Mouse (Mus musculus) hindbrain, embryonic 14.5 days (tissue): ENCODE data around the gene 1110008P14Rik. TPM values are rescaled to one million over a fixed set of nuclear protein-coding genes. Genes with fewer than 3 reads are reported as not detected.
"Not testable (repeated sequence)": the region's sequence is repeated elsewhere in the genome, so short reads cannot be mapped to it uniquely, and the experiment has no call there.

Experiments used
- ATAC-seq: fragments of 200-750 bp; cut with Nextera tagmentation; 2 replicates; pipeline ENCODE4 v1.8.0; 2017; ENCODE audit warnings: moderate number of reproducible peaks, mild to moderate bottlenecking, moderate TSS enrichment, moderate library complexity; ENCODE audit not compliant: low FRiP score
- DNase-seq: peaks from one replicate; pipeline ENCODE4 v3.0.0-alpha.2; 2015; ENCODE audit warnings: low spot score
- H3K27ac ChIP-seq: fragments of 300-500 bp; sonication (generic); 2 replicates; pipeline ENCODE4 v1.5.1; 2014; ENCODE audit warnings: mild to moderate bottlenecking, moderate library complexity
- H3K27me3 ChIP-seq: fragments of 300-500 bp; sonication (generic); 2 replicates; pipeline ENCODE4 v1.6.1; 2014; ENCODE audit warnings: mild to moderate bottlenecking, low read length, mixed read lengths; ENCODE audit not compliant: control insufficient read depth, insufficient read depth
- H3K36me3 ChIP-seq: fragments of 300-500 bp; sonication (generic); replicated peaks from 2 replicates; pipeline ENCODE4 v1.6.1; 2014; ENCODE audit not compliant: control insufficient read depth, insufficient read depth
- H3K4me1 ChIP-seq: fragments of 300-500 bp; sonication (generic); replicated peaks from 2 replicates; pipeline ENCODE4 v1.6.1; 2014; ENCODE audit warnings: antibody characterized with exemption, low read length, mixed read lengths; ENCODE audit not compliant: control insufficient read depth, insufficient read depth
- H3K4me2 ChIP-seq: fragments of 300-500 bp; sonication (generic); replicated peaks from 2 replicates; pipeline ENCODE4 v1.6.1; 2014; ENCODE audit warnings: mild to moderate bottlenecking, moderate library complexity
- H3K4me3 ChIP-seq: fragments of 300-500 bp; sonication (generic); replicated peaks from 2 replicates; pipeline ENCODE4 v1.5.1; 2014; ENCODE audit warnings: mild to moderate bottlenecking, low read length
- H3K9ac ChIP-seq: fragments of 300-500 bp; sonication (generic); 2 replicates; pipeline ENCODE4 v1.6.1; 2014
- H3K9me3 ChIP-seq: fragments of 300-500 bp; sonication (generic); 2 replicates; pipeline ENCODE4 v1.6.1; 2016; ENCODE audit warnings: low read length; ENCODE audit not compliant: control insufficient read depth
- WGBS: fragments of 180-500 bp; shearing (Covaris S2); extraction: QIAGEN DNeasy Blood & Tissue Kit; methylation state at CpG from one replicate; pipeline ENCODE4 v1.1.7; 2014; 5-methylcytosine and 5-hydroxymethylcytosine counted together
- polyA plus RNA-seq: library from polyadenylated mRNA; unstranded; fragments of >200 nt; fragmentation: Nextera tagmentation; extraction: Ambion mirVana; gene quantifications from 2 replicates; pipeline ENCODE4 v1.2.1, GENCODE M21; 2014

Gene 1110008P14Rik
- polyA plus RNA-seq, 1 experiment from 2014 or later: 175 TPM

DNA sequence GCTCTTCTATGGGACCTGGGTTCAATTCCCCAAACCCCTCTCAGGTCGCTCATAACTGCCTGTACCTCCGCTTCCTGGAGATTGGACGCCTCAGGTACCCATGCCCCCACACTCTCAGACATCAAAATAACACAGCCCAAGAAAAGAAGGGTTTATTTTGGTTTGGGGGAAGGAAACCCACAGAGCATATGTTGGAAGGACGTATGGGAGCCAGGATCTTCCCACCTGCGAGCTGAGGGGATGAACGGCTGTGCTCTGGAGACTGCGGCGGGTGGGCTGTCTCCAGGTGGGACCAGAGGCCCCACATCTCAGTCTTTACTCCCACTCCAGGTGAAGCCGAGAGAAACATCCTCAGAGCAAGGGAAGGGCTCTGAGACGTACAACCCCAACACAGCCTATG is 4.8 kb downstream of the 1110008P14Rik start:
- no peak for ATAC-seq
- Histone ChIP-seq H3K9me3 (no peaks in the 10 kb centered on the region), H3K27me3 (no peaks in the 10 kb centered on the region), H3K27ac (no peak overlapping the region), H3K4me2 (no peak overlapping the region), H3K36me3 (peaks cover 71% of the 10 kb centered on the region), H3K9ac (no peak overlapping the region), H3K4me3 (no peak overlapping the region), H3K4me1 (peaks cover 7% of the 10 kb centered on the region)
- DNase-seq: no peak
- WGBS: 97% methylated on average over 10 of the region's 10 CpGs

DNA sequence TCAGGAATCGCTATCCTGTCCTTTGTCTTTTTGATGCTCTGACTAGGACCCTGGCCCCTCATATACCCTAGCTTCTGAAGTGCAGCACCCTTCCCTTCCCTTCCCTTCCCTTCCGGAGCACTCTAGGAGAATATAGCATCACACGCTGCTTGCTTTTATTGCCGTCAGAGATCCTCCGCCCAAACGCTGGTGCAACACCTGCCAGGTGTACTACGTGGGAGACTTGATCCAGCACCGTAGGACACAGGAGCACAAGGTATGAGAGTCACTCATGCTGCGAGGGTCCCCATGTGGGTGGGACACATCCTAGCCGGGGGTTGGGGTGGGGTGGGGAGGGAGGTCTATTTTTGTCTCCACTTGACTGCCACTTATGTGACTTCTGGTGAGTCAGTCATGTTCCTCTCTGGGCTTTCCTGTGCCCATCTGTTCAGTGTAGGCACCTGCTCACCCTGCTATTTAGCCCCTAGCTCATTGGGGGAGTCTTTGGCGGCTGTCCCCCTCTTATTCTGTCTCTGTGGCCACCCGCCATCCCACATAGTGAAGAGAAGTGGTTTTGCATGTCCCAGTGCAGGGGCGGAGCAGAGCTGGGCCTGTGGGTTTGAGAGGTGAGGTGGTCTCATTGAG is 6.3 kb downstream of the 1110008P14Rik start:
- H3K4me3 ChIP-seq: no peak overlapping the region
- DNase-seq (no peak), ATAC-seq (no peak)
- peaks cover 86% of the 10 kb centered on the region for H3K36me3 ChIP-seq
- no peaks in the 10 kb centered on the region for H3K27me3 ChIP-seq
- H3K4me2 ChIP-seq: no peak overlapping the region
- 91% methylated on average over 13 of the region's 13 CpGs for WGBS
- H3K4me1 ChIP-seq: no peaks in the 10 kb centered on the region
- no peak overlapping the region for H3K27ac ChIP-seq
- no peak overlapping the region for H3K9ac ChIP-seq
- H3K9me3 ChIP-seq: no peaks in the 10 kb centered on the region

DNA sequence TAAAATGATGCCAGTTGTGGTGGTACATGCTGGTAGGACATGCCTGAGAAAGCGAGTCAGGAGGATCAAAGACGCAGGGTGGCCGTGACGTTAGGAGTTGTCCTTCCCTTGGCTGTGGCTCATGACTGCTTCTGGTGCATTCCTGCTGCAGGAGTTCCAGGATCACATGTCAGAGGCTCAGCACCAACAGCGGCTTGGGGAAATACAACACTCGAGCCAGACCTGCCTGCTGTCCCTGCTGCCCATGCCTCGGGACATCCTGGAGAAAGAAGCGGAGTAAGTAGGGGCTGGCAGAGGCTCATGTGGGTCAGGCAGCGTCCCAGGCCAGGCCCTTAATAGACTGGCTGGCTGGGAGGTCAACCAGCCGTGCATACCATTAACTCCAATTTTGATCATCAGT is 7.5 kb downstream of the 1110008P14Rik start:
- DNase-seq: no peak
- H3K4me2 ChIP-seq: no peak overlapping the region
- WGBS: 91% methylated on average over 10 of the region's 10 CpGs

DNA sequence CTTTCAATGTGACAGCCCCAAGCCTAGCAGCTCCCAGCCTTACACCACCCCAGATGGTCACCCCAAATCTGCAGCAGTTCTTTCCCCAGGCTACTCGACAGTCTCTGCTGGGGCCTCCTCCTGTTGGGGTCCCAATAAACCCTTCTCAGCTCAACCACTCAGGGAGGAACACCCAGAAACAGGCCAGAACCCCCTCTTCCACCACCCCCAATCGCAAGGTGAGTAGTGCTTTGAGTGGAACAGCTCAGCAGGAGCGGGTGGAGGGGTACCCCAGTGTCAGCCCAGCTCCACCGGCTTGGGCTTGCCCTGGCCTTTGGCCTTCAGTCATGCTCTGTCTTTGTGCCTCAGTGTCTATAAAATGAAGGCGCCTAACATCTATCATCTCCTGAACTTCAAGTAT is 14.4 kb downstream of the 1110008P14Rik start:
- Histone ChIP-seq H3K4me3 (no peak overlapping the region), H3K4me1 (peaks cover 10% of the 10 kb centered on the region), H3K9me3 (no peaks in the 10 kb centered on the region), H3K9ac (no peak overlapping the region), H3K4me2 (no peak overlapping the region), H3K36me3 (peaks cover 77% of the 10 kb centered on the region), H3K27ac (no peak overlapping the region), H3K27me3 (no peaks in the 10 kb centered on the region)
- ATAC-seq (no peak), DNase-seq (no peak)
- 98% methylated on average over 5 of the region's 5 CpGs for WGBS

More for the DNA sequence above, 7.5 kb downstream of the 1110008P14Rik start:
- no peaks in the 10 kb centered on the region for H3K27me3 ChIP-seq
- H3K27ac ChIP-seq: no peak overlapping the region
- ATAC-seq: no peak
- no peaks in the 10 kb centered on the region for H3K9me3 ChIP-seq
- H3K9ac ChIP-seq: no peak overlapping the region
- H3K4me1 ChIP-seq: no peaks in the 10 kb centered on the region
- H3K4me3 ChIP-seq: no peak overlapping the region
- H3K36me3 ChIP-seq: peaks cover 95% of the 10 kb centered on the region

DNA sequence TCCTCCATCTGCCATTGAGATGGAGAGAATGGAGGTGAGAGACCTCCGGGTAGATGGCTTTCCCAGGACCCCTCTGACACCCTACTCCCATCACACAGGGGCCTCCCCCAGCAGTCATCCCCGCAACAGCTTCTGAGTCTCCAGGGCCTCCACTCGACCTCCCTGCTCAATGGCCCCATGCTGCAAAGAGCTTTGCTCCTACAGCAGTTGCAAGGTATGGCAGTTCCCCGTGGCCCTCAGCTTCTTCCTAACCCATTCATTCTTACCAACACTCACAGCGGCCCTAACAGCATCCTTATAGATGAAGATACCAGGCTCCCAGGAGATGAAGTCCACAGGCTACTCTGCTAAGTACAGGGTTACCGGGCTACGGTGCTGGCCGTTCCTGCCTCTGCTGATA is 17.6 kb downstream of the 1110008P14Rik start:
- Histone ChIP-seq H3K9me3 (no peaks in the 10 kb centered on the region), H3K4me1 (peaks cover 17% of the 10 kb centered on the region), H3K36me3 (peaks cover 45% of the 10 kb centered on the region), H3K27me3 (0 out of 2 replicates have a peak, but pooled peaks cover 8% of the 10 kb centered on the region), H3K27ac (no peak overlapping the region), H3K4me3 (peak overlapping the region; percentile 75), H3K9ac (peak overlapping the region; percentile 88), H3K4me2 (peak overlapping the region; percentile 85)
- WGBS: 83% methylated on average over 8 of the region's 8 CpGs
- ATAC-seq (no peak), DNase-seq (no peak)

DNA sequence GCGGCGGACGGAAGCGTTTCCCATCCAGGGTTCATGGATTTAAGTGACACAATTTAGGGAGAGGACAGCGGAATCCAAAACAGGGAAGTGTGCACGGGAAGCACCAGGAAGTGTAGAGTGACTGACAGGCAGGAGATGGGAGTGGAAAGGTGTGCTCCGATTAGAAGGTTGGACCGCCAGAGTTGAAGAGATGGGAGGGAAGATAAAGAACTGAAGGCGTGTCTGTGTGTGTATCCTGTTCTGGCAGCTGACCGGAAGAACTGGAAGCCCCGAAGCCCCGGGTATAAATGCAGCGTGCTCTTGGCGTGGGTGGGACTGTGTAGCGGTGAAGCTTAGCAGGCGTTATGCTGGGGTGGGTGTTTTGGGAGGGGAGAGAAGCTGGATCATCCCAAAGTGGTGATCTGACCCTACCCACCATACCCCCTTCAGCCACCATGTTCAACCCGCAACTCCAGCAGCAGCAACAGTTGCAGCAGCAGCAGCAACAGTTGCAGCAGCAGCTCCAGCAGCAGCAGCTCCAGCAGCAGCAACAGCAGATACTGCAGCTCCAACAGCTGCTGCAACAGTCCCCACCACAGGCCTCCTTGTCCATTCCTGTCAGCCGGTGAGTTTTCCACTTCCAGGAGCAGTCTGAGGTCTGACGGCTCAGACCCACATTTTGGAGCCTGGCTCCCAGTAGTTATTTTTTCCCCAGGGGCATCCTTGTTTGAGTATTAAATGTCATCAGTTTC is 18.2 kb downstream of the 1110008P14Rik start:
- H3K9ac ChIP-seq: peak overlapping the region; percentile 88
- 9% methylated on average over 19 of the region's 19 CpGs for WGBS
- ATAC-seq: peak; percentile 44

DNA sequence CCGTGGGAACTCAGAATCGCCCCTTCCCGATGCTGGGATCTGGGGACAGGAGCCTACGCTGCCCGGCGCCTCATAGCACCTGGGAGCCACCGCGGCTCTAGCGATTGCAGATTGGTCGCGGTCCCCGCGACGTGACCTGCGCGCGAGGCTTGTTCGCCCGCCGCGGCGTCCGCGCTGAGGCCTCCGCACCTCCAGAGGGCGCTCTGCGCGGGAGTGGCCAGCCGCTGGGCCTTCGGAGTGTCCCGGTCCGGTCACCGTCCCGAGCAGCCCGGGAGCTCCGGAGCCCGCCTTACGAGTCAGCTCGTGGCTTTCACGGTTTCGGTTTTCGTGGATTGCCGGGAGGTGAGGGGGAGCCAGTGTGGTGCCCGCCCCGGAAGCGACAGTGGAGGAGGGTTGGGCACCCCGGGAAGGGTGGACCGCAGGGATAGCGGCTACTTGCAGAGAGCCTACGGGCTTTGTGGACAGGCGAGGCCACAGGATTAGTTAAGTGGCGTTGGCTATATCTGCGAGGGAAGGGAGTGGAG is 18.9 kb downstream of the 1110008P14Rik start:
- Histone ChIP-seq H3K9me3 (no peaks in the 10 kb centered on the region), H3K36me3 (peaks cover 33% of the 10 kb centered on the region), H3K27ac (peak overlapping the region; percentile 83), H3K9ac (peak overlapping the region; percentile 88), H3K4me1 (peaks cover 17% of the 10 kb centered on the region), H3K27me3 (0 out of 2 replicates have a peak, but pooled peaks cover 8% of the 10 kb centered on the region), H3K4me3 (peak overlapping the region; percentile 75), H3K4me2 (peak overlapping the region; percentile 85)
- under 1% methylated on average over 53 of the region's 53 CpGs for WGBS
- DNase-seq (peak; percentile 91), ATAC-seq (peak; percentile 84)

More for the DNA sequence above, 18.2 kb downstream of the 1110008P14Rik start:
- peaks cover 17% of the 10 kb centered on the region for H3K4me1 ChIP-seq
- peak overlapping the region; percentile 75 for H3K4me3 ChIP-seq
- H3K9me3 ChIP-seq: no peaks in the 10 kb centered on the region
- DNase-seq: no peak
- 0 out of 2 replicates have a peak, but pooled peaks cover 8% of the 10 kb centered on the region for H3K27me3 ChIP-seq
- H3K4me2 ChIP-seq: peak overlapping the region; percentile 85
- H3K36me3 ChIP-seq: peaks cover 39% of the 10 kb centered on the region
- H3K27ac ChIP-seq: peak overlapping the region; percentile 83

DNA sequence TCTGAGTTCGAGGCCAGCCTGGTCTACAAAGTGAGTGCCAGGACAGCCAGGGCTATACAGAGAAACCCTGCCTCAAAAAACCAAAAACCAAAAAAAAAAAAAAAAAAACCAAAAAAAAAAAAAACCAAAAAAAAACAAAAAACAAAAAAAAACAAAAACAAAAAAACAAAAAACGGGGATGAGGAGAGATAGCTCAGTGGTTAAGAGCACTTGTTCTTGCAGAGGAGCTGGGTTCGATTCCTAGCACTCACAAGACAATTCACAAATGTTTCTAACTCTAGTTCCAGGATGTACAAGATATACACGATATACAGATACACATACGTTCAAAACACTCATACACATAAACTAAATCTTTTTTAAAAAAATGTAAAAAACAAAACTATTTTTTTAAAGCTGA is 19.5 kb downstream of the 1110008P14Rik start:
- not testable (repeated sequence) for H3K27me3 ChIP-seq, H3K9me3 ChIP-seq, ATAC-seq, DNase-seq
- Histone ChIP-seq H3K36me3 (peaks cover 27% of the 10 kb centered on the region), H3K4me1 (peaks cover 17% of the 10 kb centered on the region), H3K9ac (peak overlapping the region; percentile 88), H3K27ac (peak overlapping the region; percentile 83; the same call in 1 of the 2 replicates), H3K4me3 (peak overlapping the region; percentile 75), H3K4me2 (peak overlapping the region; percentile 85)
- 45% methylated on average over 5 of the region's 5 CpGs for WGBS

DNA sequence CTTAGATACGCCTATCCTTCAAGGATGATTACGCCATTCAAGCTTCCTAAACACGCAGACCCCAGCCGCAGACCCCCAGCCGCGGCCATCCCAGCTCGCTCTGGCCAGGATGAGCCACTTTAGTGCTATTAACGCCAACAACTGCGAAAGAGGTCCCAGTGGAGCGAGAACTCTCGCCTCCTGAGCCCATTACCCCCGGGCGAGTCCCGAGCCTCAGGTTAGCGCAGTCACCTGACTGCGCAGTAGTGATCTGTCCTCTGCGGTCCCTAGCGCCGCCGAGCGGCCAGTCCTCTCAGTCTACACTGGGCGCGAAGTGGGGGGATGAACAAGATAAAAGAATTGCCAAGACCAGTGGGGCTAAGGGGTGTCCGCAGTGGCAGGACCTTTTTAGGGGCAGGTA is 20.3 kb downstream of the 1110008P14Rik start:
- WGBS: 2% methylated on average over 24 of the region's 24 CpGs
- Histone ChIP-seq H3K27me3 (0 out of 2 replicates have a peak, but pooled peaks cover 8% of the 10 kb centered on the region), H3K27ac (no peak overlapping the region), H3K4me1 (peaks cover 17% of the 10 kb centered on the region), H3K4me2 (peak overlapping the region; percentile 56), H3K9me3 (no peaks in the 10 kb centered on the region), H3K4me3 (peak overlapping the region; percentile 21), H3K9ac (peak overlapping the region; percentile 34; the same call in 1 of the 2 replicates), H3K36me3 (peaks cover 18% of the 10 kb centered on the region)
- ATAC-seq (no peak), DNase-seq (no peak)
